Mouse (Mus musculus): ENCODE results near the gene Onecut1.

The Onecut1 gene

GRCm38 (mm10) chr9:74911430-74911829, 49.7 kb downstream of the Onecut1 start:
- peak; percentile 71 for DNase-seq (ENCODE audit: low read depth, low spot score)

DNA sequence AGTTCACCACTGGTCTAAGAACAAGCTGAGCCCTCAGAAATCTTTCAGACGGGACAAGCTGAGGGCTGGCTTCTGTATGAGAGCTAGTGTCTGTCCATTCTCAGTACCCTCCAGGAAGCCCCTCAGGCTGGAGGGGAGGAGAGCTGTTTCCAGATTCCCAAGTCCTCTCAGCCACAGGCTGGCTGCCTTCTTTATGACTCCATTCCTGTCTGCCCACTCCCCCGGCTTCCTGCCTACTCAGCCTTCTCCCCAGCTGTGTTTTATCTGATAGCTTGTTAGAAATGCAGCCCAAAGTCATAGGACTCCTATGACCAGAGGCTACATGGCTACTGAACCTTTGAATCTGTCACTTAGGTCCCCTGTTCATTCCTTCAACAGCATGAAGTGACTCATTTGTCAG, 50.2 kb downstream of the Onecut1 start:
- no peak for DNase-seq (ENCODE audit: low read depth, low spot score)

GRCm38 (mm10) chr9:74912619-74913376, 51.1 kb downstream of the Onecut1 start:
- DNase-seq (ENCODE audit: low read depth, low spot score): no peak

GRCm38 (mm10) chr9:74915611-74916010, 53.9 kb downstream of the Onecut1 start:
- DNase-seq (ENCODE audit: low read depth, low spot score): no peak

DNA sequence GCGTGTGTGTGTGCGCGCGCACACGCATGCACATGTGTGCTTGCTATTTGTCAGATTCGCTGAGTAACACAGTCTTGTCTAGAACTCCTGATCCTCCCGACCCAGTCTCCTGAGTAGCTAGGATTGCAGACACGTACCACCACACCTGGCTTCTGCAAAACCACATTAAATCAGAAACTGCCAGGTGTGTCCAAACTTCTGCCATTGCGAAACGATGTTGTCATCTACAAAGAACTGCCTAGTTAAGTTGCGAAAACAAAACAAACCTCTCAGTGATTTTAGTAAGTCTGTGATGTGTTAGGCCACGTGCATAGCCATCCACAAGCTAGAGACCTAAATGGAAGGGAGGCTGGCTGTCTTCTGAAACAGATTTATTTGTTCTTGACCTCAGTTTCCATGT, 58.7 kb downstream of the Onecut1 start:
- DNase-seq (ENCODE audit: low read depth, low spot score): no peak

- DNase-seq (ENCODE audit: low read depth, low spot score): no peak
These were observed 59.7 kb downstream of the Onecut1 start for GRCm38 (mm10) chr9:74921422-74921821.

- no peak for DNase-seq (ENCODE audit: low read depth, low spot score)
These were observed 61.2 kb downstream of the Onecut1 start for GRCm38 (mm10) chr9:74922884-74923283.

GRCm38 (mm10) chr9:74923291-74923977, 61.7 kb downstream of the Onecut1 start:
- no peak for DNase-seq (ENCODE audit: low read depth, low spot score)

GRCm38 (mm10) chr9:74925220-74925769, 63.6 kb downstream of the Onecut1 start:
- no peak for DNase-seq (ENCODE audit: low read depth, low spot score)

GRCm38 (mm10) chr9:74929981-74930423, 68.3 kb downstream of the Onecut1 start:
- DNase-seq (ENCODE audit: low read depth, low spot score): no peak

DNA sequence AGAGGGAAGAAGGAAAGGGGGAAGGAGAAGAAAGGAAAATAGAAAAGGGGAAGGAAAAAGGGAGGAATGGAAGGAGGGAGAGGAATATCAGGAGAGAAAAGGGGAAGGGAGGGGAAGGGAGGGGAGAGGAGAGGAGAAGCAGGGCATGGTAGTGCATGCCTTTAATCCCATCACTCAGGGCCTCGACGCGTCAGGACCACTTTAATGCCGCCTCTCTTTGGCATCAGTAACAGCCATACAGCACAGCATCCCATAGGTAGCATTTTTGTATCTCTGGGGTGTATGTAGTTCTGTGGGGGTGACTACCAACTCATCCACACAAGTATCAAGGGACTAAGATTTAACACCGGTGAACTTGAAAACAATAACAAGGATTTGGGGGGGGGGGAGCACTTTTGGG, 68.9 kb downstream of the Onecut1 start:
- no peak for DNase-seq (ENCODE audit: low read depth, low spot score)

- DNase-seq (ENCODE audit: low read depth, low spot score): no peak
These were observed 73.6 kb downstream of the Onecut1 start for GRCm38 (mm10) chr9:74935289-74935688.

DNA sequence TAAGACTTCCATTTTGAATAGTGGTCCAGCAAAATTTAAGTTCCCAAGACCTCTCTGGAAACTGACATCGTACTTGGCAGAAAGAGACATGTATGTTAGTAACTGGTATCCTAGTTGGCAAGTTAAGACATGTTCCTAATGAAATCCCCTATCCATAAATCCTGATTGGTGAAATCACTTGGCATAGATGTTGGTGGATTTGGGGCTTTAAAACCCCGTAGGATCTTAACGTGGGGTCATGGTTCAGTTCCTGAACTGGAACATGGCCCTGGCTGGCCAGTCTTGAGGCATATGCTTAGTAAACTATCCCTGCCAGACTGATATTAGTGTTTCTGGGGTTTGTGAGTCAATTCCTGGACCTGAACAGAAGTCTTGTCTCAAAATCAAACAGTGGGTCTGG, 76.0 kb downstream of the Onecut1 start:
- no peak for DNase-seq (ENCODE audit: low read depth, low spot score)

DNA sequence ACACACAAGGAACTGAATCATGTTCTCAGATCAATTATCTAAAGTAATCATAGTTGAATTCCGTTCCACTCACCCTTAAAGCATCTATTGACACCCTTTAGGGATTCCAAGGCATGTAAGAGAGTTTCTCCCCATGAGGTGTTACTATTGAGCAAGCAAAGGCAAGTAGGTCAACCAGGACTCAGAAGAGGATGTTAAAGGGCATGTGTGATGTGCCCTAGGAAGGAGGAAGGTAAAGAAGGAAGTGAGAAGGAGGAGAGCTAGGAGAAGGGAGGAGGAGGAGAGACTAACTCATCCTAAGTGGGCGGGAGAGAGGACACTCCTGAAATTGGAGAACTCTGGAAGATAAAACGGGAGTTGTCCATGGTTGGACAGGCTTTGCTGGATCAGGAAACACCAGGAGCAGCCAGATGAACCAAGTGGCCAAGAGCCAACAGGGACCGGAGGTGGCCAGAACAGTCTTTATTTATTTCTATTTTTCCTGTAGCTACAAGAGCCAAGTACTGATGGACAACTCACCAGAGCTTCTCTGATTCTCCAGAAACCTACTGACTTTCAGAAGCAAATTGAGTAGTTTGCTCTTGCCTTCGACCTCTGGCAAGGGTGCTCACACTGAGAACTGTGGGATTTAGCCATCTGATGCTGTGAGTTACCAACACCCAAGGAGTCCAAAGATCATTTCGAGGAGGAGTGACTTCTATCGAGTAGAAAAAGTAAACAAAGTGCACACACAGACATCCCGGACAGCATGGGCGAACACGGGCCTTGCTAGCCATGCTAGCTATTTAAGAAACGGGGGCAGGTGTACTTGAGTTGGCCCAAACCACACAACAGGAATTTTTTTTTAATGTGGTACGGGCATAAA, 77.2 kb downstream of the Onecut1 start:
- DNase-seq (ENCODE audit: low read depth, low spot score): peak; percentile 31

Data from skeletal muscle tissue, adult 2 months (tissue).